Mouse (Mus musculus) embryonic facial prominence, embryonic 12.5 days (tissue): ENCODE results near the gene Mrps2. TPM values are rescaled to one million over a fixed set of nuclear protein-coding genes. Genes with fewer than 3 reads are reported as not detected.
"Not testable (repeated sequence)": the region's sequence is repeated elsewhere in the genome, so short reads cannot be mapped to it uniquely, and the experiment has no call there.

Experiments used
- ATAC-seq: fragments of 200-750 bp; cut with Nextera tagmentation; 2 replicates; pipeline ENCODE4 v1.8.0; 2017; ENCODE audit not compliant: insufficient number of reproducible peaks, insufficient read depth, low FRiP score, low TSS enrichment
- H3K27ac ChIP-seq: fragments of 300-500 bp; sonication (generic); 2 replicates; pipeline ENCODE4 v1.5.1; 2016; ENCODE audit warnings: mild to moderate bottlenecking
- H3K27me3 ChIP-seq: fragments of 300-500 bp; sonication (generic); 2 replicates; pipeline ENCODE4 v1.6.1; 2016; ENCODE audit warnings: mild to moderate bottlenecking, moderate library complexity
- H3K36me3 ChIP-seq: fragments of 300-500 bp; sonication (generic); 2 replicates; pipeline ENCODE4 v1.6.1; 2016; ENCODE audit warnings: mild to moderate bottlenecking
- H3K4me1 ChIP-seq: fragments of 300-500 bp; sonication (generic); 2 replicates; pipeline ENCODE4 v1.6.1; 2016
- H3K4me2 ChIP-seq: fragments of 300-500 bp; sonication (generic); replicated peaks from 2 replicates; pipeline ENCODE4 v1.6.1; 2016; ENCODE audit warnings: mild to moderate bottlenecking, moderate library complexity
- H3K4me3 ChIP-seq: fragments of 300-500 bp; sonication (generic); 2 replicates; pipeline ENCODE4 v1.5.1; 2016; ENCODE audit warnings: mild to moderate bottlenecking
- H3K9ac ChIP-seq: fragments of 300-500 bp; sonication (generic); 2 replicates; pipeline ENCODE4 v1.6.1; 2016; ENCODE audit warnings: mild to moderate bottlenecking, moderate library complexity
- H3K9me3 ChIP-seq: fragments of 300-500 bp; sonication (generic); 2 replicates; pipeline ENCODE4 v1.6.1; 2016; ENCODE audit warnings: mild to moderate bottlenecking, moderate library complexity
- WGBS: fragments of 180-500 bp; shearing (Covaris S2); methylation state at CpG from one replicate; pipeline ENCODE4 v1.1.7; 2016; 5-methylcytosine and 5-hydroxymethylcytosine counted together
- polyA plus RNA-seq: library from polyadenylated mRNA; unstranded; fragments of >200 nt; fragmentation: Nextera tagmentation; extraction: Ambion mirVana; gene quantifications from 2 replicates; pipeline ENCODE4 v1.2.1, GENCODE M21; 2016

Gene Mrps2
- polyA plus RNA-seq, 1 experiment from 2014 or later = 61.8 TPM

- Histone ChIP-seq H3K4me1 (no peaks in the 10 kb centered on the region), H3K27me3 (no peaks in the 10 kb centered on the region), H3K27ac (no peak overlapping the region), H3K4me3 (no peak overlapping the region), H3K9me3 (no peaks in the 10 kb centered on the region), H3K36me3 (no peaks in the 10 kb centered on the region), H3K4me2 (no peak overlapping the region), H3K9ac (no peak overlapping the region)
- ATAC-seq = no peak
- WGBS = 78% methylated on average over 6 of the region's 6 CpGs
Observed at GRCm38 (mm10) chr2:28506291-28506690, 38.4 kb downstream of the Mrps2 start.

GRCm38 (mm10) chr2:28511600-28511999 lies 43.7 kb downstream of the Mrps2 start:
- not testable (repeated sequence) for H3K27ac ChIP-seq, H3K9me3 ChIP-seq, ATAC-seq, H3K9ac ChIP-seq, H3K27me3 ChIP-seq, H3K36me3 ChIP-seq, H3K4me2 ChIP-seq, H3K4me3 ChIP-seq
- WGBS = 48% methylated on average over 5 of the region's 5 CpGs
- H3K4me1 ChIP-seq = peaks cover 12% of the 10 kb centered on the region

GRCm38 (mm10) chr2:28512798-28513401 lies 45.0 kb downstream of the Mrps2 start, which contains the start of gene Ralgds:
Gene Ralgds (plus strand): TSS chr2:28513125.
- ATAC-seq = no peak
- H3K9ac ChIP-seq = peak within 1 kb of the TSS; percentile 81
- WGBS = under 1% methylated on average over 56 of the region's 71 CpGs

GRCm38 (mm10) chr2:28513431-28514370 lies 45.8 kb downstream of the Mrps2 start:
- H3K4me2 ChIP-seq = peak overlapping the region; percentile 90
- peak overlapping the region; percentile 81 for H3K9ac ChIP-seq
- no peaks in the 10 kb centered on the region for H3K9me3 ChIP-seq
- H3K4me3 ChIP-seq = peak overlapping the region; percentile 76
- H3K27ac ChIP-seq = peak overlapping the region; percentile 54
- 0 out of 2 replicates have a peak, but pooled peaks cover 2% of the 10 kb centered on the region for H3K36me3 ChIP-seq
- WGBS = 9% methylated on average over 46 of the region's 47 CpGs
- no peaks in the 10 kb centered on the region for H3K27me3 ChIP-seq
- H3K4me1 ChIP-seq = peaks cover 17% of the 10 kb centered on the region
- ATAC-seq = 0 out of 2 replicates have a peak, but pooled peaks have one; percentile 19

More at GRCm38 (mm10) chr2:28512798-28513401, 45.0 kb downstream of the Mrps2 start, which contains the start of gene Ralgds:
- Histone ChIP-seq H3K9me3 (no peaks in the 10 kb centered on the region), H3K36me3 (0 out of 2 replicates have a peak, but pooled peaks cover 2% of the 10 kb centered on the region), H3K27ac (peak within 1 kb of the TSS; percentile 54), H3K4me1 (peaks cover 17% of the 10 kb centered on the region), H3K27me3 (no peaks in the 10 kb centered on the region), H3K4me2 (peak within 1 kb of the TSS; percentile 90), H3K4me3 (peak within 1 kb of the TSS; percentile 76)

- 21% methylated on average over 5 of the region's 5 CpGs for WGBS
- ATAC-seq = no peak
- H3K27ac ChIP-seq = 0 out of 2 replicates have a peak overlapping the region, but pooled peaks have one; percentile 11
Observed at GRCm38 (mm10) chr2:28514489-28514888, 46.6 kb downstream of the Mrps2 start.

GRCm38 (mm10) chr2:28517206-28517909 lies 49.5 kb downstream of the Mrps2 start:
- no peaks in the 10 kb centered on the region for H3K9me3 ChIP-seq
- H3K4me2 ChIP-seq = no peak overlapping the region
- H3K36me3 ChIP-seq = 0 out of 2 replicates have a peak, but pooled peaks cover 7% of the 10 kb centered on the region
- H3K27me3 ChIP-seq = no peaks in the 10 kb centered on the region
- H3K4me3 ChIP-seq = no peak overlapping the region
- H3K9ac ChIP-seq = no peak overlapping the region
- H3K4me1 ChIP-seq = peaks cover 17% of the 10 kb centered on the region
- no peak for ATAC-seq
- H3K27ac ChIP-seq = no peak overlapping the region
- 52% methylated on average over 5 of the region's 5 CpGs for WGBS

More at GRCm38 (mm10) chr2:28514489-28514888, 46.6 kb downstream of the Mrps2 start:
- peak overlapping the region; percentile 76 for H3K4me3 ChIP-seq
- peak overlapping the region; percentile 90 for H3K4me2 ChIP-seq
- no peaks in the 10 kb centered on the region for H3K9me3 ChIP-seq
- H3K36me3 ChIP-seq = 0 out of 2 replicates have a peak, but pooled peaks cover 2% of the 10 kb centered on the region
- peak overlapping the region; percentile 81 for H3K9ac ChIP-seq
- no peaks in the 10 kb centered on the region for H3K27me3 ChIP-seq
- H3K4me1 ChIP-seq = peaks cover 17% of the 10 kb centered on the region

- Histone ChIP-seq H3K4me2 (no peak overlapping the region), H3K36me3 (0 out of 2 replicates have a peak, but pooled peaks cover 11% of the 10 kb centered on the region), H3K4me1 (peaks cover 17% of the 10 kb centered on the region), H3K9ac (no peak overlapping the region), H3K27me3 (no peaks in the 10 kb centered on the region), H3K27ac (no peak overlapping the region), H3K4me3 (no peak overlapping the region), H3K9me3 (no peaks in the 10 kb centered on the region)
- ATAC-seq = no peak
- 40% methylated on average over 2 of the region's 2 CpGs for WGBS
Observed at GRCm38 (mm10) chr2:28518231-28518630, 50.4 kb downstream of the Mrps2 start.

- ATAC-seq = no peak
- Histone ChIP-seq H3K4me1 (peaks cover 18% of the 10 kb centered on the region), H3K9ac (no peak overlapping the region), H3K4me3 (no peak overlapping the region), H3K4me2 (no peak overlapping the region), H3K27ac (no peak overlapping the region), H3K27me3 (no peaks in the 10 kb centered on the region), H3K36me3 (0 out of 2 replicates have a peak, but pooled peaks cover 11% of the 10 kb centered on the region), H3K9me3 (no peaks in the 10 kb centered on the region)
- 70% methylated on average over 5 of the region's 5 CpGs for WGBS
Observed at GRCm38 (mm10) chr2:28520581-28520980, 52.7 kb downstream of the Mrps2 start.

Other genes starting within 250 kb of the Mrps2 start
- gene Ppp1r26, start 21.3 kb upstream of the Mrps2 start, polyA plus RNA-seq = 7.2 TPM in 2 replicates
- 0.69 and 1.2 TPM in 2 replicates for gene 1700007K13Rik, start 1.7 kb upstream of the Mrps2 start, polyA plus RNA-seq
- gene Gbgt1, start 28.8 kb downstream of the Mrps2 start, polyA plus RNA-seq = 0.36 TPM in 1 of 2 replicates, not detected in the other
- 0.87 TPM in 1 of 2 replicates, not detected in the other for gene Gm10134, start 38.0 kb downstream of the Mrps2 start, polyA plus RNA-seq
- 64.1 and 66.1 TPM in 2 replicates for gene Ralgds, start 45.1 kb downstream of the Mrps2 start, polyA plus RNA-seq
- gene Cel, start 95.3 kb downstream of the Mrps2 start, polyA plus RNA-seq = not detected in 2 replicates
- 52.4 and 53.6 TPM in 2 replicates for gene Gtf3c5, start 115.7 kb downstream of the Mrps2 start, polyA plus RNA-seq
- 0.97 and 1.0 TPM in 2 replicates for gene Gfi1b, start 153.9 kb downstream of the Mrps2 start, polyA plus RNA-seq
- 25.3 and 26.4 TPM in 2 replicates for gene Tsc1, start 173.2 kb downstream of the Mrps2 start, polyA plus RNA-seq
- 0.57 and 1.0 TPM in 2 replicates for gene Spaca9, start 231.7 kb downstream of the Mrps2 start, polyA plus RNA-seq
- gene Ak8, start 232.1 kb downstream of the Mrps2 start, polyA plus RNA-seq = 0.80 and 0.97 TPM in 2 replicates